Mouse (Mus musculus): Measurements from ENCODE around the gene Ptprf.

Gene Ptprf

DNA sequence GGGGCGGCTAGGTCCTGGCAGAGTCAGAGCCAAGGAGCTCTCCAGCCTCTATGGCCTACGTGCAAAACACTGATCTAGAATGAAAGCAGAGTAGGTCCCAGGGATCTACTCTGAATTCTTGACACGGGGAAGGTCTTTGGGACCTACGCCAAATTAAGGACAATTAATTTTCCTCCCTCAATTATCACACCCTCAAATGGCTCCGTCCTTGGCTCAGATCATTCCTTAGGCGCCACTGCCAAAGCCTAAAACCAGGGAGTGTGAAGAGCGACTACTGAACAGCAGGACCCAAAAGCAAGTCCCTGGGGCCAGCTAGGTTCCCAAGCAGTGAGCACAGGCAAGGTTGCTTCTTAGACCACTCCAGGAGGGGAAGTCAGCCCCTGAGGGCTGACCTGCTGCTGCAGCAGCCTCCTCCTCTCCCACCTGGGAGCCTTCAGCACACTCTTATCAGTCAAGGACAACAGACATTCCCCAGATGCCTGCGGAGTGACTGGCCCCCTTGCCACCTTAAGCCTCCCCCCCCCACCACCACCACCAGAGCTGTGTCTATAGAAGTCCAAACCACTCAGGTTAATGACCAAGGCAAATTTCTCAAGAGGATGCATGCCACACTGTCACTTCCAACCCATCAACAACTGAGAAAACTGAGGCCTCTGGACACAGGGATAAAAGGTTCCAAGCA is 31.3 kb downstream of the Ptprf start:
- in situ Hi-C loops (cut with MboI, MseI) = no loop called here

DNA sequence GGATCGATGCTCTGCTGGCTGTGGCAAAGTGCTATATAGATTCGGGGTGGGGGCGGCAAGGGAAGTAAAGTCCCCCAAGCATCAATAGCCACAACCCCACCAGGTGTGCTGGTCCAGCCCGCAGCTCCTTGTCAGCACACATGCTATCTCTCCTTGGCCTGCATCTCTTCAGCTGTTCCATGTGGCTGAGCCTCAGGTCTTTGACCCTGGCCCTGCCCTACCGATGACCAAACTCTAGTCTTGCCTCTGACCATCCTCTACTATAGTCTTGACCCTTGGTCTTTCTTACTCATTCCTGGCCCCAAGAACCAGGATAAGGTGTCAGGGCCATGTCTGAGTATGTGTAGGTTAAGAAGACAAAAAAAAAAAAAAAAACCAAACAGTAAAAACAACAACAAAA is 33.2 kb downstream of the Ptprf start:
- in situ Hi-C loops (cut with MboI, MseI) = no loop called here

DNA sequence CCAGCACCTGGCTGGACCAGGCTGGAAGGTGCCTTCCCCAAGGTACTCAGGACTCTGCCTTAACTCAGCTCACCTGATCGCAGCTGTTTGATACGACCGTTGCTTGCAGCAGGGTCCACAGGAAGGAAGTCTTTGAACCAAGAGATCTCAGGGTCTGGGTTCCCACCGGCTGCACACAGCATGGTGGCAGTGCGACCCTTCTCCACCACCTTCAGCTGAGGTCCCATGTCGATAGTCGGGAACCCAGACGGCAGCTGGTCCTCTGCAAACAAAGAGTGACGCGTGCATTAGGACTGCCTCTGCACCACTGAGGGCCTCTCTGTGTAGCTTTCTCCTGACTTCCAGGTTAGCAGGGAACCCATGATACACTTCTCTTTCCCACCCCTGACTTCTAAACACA is 33.8 kb downstream of the Ptprf start:
- in situ Hi-C loops (cut with MboI, MseI) = no loop called here

DNA sequence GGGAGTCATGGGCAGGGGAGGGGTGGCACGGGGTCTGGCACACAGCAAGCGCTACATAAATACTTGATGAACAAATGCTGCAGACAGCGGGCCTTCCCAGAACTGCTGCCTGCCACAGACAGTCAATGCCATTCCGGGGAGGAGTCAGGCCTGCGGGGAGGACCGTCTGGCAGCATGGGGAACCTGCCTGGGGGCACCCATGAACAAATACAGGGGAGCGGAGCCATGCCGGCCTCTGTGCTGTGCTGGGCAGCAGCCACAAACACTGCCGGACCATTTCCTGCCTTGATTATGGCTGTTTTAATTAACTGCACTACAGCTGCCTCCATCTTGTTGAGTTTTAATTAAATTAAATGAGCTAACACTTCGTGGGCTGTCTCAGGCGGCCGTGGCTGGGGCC is 35.0 kb downstream of the Ptprf start:
- in situ Hi-C loops (cut with MboI, MseI) = no loop called here

DNA sequence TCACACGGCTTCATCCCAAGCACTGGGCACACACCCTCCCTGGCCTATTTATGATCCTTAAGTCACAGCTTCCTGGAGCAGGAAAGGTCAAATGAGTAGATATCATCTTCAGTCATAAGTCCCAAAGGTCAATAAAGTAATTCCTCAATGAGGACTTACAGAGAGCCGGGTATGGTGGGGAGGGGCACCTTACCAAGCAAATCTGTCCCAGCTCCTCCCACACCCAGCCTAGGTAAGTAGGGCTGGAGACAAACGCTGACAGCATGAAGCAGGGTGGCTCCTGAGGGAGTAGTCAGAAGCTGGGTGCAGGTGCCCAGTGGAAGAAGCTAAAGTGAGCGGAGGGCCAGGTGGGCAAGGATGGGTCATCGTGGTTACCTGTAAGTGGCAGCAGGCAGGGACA is 36.3 kb downstream of the Ptprf start:
- in situ Hi-C loops (cut with MboI, MseI) = no loop called here

DNA sequence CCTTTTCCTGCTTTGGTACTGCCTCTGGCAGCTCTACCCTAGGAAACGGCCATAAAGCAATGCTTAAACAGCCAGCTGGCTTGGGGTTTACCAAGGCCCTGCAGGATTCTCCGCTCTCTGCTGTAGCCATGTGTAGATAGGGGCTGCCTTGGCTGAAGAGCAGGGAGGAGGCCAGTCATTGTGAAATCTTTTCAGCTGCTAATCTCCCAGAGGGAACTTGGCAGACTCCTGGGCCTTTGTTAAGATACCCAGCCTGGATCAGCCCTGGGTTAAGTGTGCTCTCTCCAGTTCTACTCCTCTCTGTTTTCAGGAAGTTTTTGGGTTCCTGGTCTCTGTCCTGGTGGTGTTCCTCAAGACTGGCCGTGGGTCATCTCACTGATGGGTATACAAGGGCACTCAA is 43.9 kb downstream of the Ptprf start:
- in situ Hi-C loops (cut with MboI, MseI) = no loop called here

DNA sequence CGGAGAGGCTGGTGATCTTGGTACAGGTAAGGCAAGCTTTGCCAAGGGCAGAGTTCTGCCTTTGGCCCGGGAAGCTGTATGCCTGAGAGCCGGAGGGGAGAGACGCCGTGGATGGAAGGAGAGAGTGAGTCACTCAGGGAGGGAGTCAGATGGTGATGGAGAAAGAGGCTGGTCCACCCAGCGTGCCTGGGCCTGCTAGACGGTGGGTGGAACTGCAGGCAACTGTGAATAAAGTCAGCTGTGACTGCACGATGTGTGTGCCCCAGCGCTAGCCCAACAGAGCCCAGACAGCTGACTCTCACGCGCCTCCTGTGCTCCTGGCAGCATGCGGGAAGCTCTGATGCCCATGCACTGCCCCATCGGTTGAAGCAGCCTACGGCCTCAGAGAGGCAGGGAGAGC is 45.4 kb downstream of the Ptprf start:
- in situ Hi-C loops (cut with MboI, MseI) = no loop called here

DNA sequence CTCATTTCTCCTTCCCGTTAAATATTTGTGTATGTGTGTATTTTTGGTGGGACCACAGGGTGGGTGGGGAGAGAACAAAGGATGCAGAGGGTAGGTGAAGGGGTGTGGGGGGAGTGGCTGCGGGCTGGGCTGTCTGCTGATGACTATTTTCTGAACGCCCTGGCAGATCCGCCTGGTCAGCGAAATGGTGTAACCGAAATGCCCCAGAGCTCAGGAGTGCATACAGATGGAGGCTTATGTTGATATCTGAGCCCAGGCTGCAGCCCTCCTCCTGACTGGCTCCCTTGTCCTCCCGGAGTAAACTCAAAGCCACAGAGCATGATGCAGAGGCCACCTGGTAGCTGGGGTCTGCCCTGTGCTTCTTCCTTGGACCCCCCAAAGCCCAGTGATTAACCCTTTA is 47.4 kb downstream of the Ptprf start:
- in situ Hi-C loops (cut with MboI, MseI) = no loop called here

DNA sequence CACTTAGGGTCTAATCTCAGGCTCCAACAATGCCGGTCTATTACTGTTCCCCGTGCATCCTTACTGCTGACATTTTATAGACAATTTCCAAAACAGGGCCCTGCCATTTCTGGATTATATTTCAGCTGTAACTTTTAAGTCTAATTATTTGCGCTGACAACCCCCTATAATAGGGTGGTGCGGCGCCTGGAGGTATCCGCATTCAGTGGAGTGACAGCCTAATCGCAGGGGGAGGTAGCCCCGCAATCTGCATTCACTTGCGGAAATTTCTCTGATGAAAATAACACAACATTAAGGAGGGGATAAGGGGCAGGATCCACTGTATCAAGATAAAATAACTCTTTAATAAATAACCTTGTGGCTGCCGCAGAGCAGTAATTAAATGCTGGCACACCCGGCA is 47.9 kb downstream of the Ptprf start:
- in situ Hi-C loops (cut with MboI, MseI) = no loop called here

DNA sequence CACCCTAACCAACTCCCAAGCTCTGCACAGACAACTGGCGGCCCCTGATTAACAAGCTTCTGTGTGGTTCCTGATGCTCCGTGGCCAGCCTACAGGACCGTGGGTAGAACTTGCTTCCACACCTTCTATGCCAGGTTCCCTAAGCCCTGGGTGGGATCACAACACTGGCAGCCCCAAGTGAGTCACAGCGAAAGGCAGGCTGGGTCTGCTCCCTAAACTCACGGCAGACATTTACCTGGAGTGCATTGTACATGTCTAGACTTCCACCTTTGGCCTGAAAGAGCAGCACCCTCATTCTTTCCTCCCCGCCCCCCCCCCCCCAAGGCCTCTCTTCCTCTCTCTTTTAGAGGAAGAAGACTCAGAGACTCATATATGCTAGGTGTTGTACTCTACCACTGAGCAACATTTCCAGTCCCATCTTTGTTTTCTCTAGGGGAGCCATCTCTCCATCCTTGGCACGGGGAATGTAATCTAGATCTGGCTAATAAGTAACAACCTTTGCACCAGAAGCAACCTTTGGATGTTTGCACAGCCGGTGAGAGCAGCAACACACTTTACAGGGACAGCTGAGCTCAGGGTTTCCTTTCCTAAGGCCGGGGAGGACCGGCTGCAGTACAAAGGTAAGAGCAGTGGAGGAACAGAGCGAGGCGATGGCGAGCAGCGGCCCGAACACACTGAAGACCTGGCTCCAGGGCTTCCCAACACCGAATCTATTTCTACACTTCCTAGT is 51.1 kb downstream of the Ptprf start:
- in situ Hi-C loops (cut with MboI, MseI) = no loop called here

DNA sequence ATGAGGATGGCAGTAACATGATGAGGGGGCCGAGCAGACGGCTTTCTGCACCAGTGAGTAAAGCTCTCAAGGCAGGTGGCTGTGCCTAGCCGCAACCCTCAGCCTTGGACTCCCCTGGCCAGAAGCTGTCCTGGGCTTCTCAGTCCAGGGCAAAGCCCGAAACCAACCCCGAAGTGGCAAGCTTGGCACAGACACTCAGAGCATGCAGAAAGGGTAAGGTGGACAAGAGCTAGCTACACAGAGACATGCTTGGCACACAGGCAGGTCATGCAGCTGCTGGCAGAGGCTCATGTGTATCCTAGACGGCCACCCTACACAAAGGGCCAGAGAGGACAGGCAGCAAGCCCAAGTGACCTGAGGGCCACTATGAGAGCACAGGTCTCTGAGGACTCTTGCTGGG is 52.5 kb downstream of the Ptprf start:
- in situ Hi-C loops (cut with MboI, MseI) = no loop called here

DNA sequence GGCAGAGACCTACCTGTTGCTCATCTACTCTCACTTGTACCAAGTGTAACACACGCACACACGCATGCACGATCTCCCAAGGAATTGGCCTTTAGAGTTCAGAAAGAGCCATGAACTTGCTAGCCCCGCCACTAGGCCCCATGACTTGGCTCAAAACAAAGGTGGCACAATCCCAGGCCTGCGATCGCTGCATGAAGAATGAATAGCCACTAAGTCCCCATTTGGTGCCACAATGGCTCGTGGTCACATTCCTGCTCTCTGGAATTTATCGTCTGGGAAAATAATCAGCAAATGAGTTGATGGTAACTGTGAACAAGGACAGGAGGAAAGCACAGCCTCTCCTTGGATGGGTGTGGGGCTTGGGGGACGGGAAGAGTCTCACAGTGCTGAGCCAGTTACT is 54.3 kb downstream of the Ptprf start:
- in situ Hi-C loops (cut with MboI, MseI) = no loop called here

DNA sequence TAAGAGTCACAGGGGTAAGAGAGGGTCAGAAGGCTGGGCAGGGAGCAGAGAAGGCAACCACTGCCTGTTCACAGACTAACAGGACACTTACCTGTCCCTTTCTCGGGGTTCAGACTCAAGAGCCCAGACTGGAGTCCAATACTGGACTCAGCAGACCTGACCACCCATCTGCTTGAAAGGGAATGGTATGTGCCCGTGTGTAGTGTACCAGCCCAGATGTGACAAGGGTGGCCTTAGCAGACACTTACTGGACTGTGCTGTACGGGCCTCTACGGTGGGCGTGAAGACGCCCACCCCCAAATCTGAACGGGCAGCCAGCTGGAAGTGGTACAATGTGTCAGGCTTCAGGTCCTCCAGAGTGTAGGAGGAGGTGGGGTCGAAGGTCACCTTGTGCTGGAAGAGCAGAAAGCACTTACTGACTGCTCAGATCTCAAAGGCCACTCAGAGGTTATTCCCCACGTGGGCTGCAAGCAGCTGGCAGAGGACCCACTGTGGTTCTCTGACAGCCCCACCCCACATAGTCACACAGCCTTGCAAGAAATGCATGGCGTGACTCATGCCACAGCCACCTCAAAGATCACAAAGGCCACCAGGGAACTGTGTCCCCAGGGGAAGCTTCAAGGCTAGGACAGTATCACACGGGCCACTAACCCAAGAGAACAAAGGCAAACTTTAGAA is 56.4 kb downstream of the Ptprf start:
- in situ Hi-C loops (cut with MboI, MseI) = no loop called here

DNA sequence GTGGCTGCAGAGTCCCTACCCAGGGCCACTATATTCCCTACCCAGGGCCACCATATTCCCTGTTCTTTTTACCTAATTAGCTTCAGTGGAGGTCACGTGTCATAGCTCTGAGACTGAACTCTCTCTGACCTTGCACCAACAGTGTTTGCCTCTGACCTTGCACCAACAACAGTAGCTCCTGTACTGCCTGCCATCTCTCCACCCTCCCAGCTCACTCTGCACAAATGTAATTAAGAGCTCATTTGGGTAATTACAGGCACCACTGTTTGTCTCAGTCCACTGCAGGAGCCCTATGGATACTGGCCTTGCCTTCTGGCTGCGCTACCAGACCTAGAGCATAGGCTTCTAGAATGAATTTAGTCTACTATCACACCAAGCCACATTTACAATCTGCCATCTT is 57.3 kb downstream of the Ptprf start:
- in situ Hi-C loops (cut with MboI, MseI) = no loop called here

DNA sequence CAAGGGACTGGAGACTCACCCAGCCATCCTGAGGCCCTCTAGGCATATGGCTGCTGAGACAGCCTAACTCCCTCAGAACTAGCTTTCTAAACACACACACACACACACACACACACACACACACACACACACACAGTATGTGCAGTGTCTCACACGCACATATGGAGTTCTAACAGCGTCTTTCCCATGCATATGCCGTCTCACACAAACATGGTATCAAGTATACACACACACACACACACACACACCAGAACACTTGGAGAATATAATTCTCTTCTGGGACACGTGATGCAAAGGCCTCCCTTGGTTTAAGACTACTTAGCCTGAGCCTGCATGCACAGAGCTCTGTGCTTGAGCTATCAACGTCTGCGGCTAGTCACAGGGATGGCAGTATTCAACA is 59.3 kb downstream of the Ptprf start:
- in situ Hi-C loops (cut with MboI, MseI) = no loop called here

DNA sequence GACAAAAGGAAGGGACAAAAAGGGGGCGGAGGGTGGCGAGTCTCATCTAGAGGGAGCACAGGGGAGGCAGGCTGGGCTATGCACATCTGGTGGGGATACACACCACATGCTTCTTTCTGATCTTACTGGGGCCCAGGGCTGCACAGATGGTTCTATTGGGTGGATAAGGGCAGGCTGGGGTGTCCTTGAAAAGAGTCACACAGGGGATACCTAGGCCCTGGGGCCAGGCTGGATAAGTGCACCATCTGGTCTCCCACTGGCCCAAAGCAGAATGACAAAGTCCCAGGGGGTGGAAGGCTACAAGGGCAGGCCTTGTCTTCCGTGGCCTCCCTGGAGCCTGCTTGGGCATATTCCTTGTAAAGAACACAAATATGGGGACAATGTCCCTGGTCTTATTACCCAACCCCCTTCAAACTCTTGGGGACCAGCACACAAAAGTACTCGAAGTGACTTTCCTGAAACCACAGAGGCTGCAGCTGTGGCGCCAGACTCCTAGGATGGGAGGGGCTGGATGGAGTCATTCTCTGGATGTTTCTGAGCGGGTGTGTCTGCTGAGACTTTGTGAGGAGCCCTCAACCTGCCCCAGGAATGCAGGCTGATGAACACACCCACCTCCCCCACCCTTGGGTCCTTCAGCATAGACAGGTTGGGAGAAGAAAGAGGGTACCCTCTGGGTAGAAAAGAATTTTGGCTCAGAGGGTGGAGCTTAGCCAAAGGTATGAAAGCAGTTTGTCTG is 62.0 kb downstream of the Ptprf start:
- in situ Hi-C loops (cut with MboI, MseI) = loop anchor here (10.0 kb wide), 1 partner anchor 346 kb away; no protein-coding TSS in a partner anchor

DNA sequence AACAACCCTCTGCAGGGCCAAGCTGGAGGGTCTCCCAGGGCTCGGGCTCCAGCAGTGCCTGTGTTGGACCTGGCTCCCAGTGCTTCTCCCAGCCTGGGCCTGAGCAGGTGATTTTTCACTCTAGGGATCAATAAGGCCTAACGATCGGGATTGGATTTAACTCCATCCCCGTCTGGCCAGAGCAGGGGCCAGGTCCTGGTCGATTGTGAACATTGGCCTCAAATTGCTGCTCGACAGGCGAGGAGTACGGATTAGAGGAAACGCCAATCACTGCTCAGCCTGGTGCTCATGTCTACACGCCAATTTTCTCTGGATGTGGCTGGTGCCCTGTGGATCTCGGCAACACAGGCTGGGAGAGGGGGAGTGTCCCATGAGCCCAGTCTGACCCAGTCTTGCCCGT is 63.8 kb downstream of the Ptprf start:
- in situ Hi-C loops (cut with MboI, MseI) = loop anchor here (10.0 kb wide), 1 partner anchor 347 kb away; no protein-coding TSS in a partner anchor

DNA sequence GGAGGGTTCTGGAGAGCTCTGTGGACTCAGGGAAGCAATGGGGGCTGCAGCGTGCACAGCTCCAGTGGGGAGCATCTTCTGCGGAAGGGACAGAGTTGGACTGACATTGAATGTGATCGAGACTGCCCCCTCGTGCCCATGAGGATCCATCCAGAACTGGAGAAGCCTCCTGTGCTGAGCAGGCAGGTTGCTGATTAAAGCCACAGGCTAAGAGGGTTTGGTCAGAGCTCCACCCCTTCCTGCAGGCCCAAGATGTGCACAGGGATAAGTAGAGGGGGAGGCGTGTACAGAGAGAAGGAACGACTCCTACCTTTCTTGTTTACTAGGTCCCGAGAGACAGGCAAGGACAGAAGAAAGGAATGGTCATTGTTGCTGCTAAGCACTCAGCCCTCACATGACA is 69.9 kb downstream of the Ptprf start:
- in situ Hi-C loops (cut with MboI, MseI) = loop anchor here (10.0 kb wide), 1 partner anchor 354 kb away; no protein-coding TSS in a partner anchor

DNA sequence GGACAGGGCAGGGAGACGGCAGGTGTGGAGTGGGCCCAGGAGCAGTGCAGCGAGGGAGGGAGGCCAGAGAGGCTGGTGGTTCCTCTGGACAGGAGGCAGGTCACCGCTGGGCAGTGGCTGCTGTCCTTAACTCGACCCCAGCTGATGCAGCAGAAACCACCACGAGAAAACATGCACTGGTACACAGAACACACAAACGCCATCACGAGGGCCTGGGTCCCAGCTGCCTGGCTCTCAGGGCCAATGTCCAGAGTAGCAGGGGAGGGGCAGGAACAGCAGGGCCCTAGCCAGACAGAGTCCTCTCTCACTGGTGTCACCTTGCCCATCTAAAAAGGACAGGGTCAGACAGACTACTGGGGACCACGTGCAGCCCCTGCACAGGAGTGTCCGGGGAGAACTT is 70.4 kb downstream of the Ptprf start:
- in situ Hi-C loops (cut with MboI, MseI) = loop anchor here (10.0 kb wide), 1 partner anchor 354 kb away; no protein-coding TSS in a partner anchor

DNA sequence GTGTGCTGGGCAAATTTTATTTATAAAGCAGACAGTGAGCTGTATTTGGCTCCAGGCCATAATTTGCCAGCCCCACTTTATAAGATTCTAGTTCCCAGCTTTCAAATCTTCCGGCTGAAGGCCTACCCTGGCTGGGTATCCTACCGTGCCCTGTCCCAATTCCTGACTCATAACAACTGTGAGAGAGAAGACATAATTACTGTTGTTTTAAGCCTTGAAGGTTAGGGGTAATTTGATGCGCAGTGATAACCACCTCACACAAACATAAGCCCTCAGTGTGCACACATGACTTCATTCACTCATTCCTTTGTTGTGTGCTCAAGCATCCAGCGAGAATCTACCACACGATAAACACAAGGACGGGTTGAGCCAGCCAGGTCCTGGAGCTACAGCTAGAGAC is 71.7 kb downstream of the Ptprf start:
- in situ Hi-C loops (cut with MboI, MseI) = no loop called here

DNA sequence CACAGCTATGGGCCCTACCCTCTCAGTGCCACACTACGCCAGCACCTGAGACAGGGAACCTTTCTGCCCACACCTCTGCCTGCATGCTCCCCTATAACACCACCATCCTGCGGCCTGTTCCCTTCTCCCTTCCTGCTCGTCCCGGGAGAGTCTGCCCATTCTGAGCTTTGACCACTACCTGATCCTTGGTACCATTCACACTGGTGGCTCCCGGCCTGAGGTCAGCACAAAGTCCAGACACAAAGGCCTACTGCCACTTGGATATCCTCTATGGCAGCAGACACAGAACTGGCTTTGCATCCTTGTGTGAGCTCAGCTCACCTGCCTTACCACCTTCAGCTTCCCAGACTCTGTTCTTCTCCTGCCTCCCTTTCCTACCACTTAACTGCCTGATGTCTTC is 72.7 kb downstream of the Ptprf start:
- in situ Hi-C loops (cut with MboI, MseI) = no loop called here
